Mouse (Mus musculus) frontal cortex, postnatal 10 days (tissue): Measurements from ENCODE around the gene Fam19a2.

Source experiments
- DNase-seq, 2 experiments: peaks; one replicate each; pipeline ENCODE4 v3.0.0; 2022; ENCODE audit warnings: low spot score in 2 of 2, mixed read lengths in 1 of 2

Fam19a2 gene

DNA sequence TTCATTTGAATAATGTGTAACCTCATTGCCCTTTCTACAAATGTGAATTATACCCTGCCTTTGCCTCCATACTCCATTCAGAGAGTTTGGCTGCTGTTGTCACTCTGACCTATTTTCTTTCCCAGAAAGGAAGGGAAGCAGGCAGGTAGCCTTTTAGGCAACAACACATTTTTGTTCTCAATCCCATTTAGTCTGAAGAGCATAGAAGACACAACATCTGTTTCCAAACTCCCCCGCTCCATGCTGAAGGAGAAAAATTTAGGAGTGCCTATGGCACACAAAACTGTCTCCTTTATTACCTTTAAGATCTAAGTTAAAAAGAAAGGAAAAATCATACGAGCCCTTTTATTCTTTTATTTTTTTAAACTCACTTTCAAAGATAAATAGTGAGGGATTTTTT, 446.9 kb downstream of the Fam19a2 start:
- no peak for DNase-seq

GRCm38 (mm10) chr10:123721952-123722460, 458.2 kb downstream of the Fam19a2 start:
- no peak for DNase-seq

DNA sequence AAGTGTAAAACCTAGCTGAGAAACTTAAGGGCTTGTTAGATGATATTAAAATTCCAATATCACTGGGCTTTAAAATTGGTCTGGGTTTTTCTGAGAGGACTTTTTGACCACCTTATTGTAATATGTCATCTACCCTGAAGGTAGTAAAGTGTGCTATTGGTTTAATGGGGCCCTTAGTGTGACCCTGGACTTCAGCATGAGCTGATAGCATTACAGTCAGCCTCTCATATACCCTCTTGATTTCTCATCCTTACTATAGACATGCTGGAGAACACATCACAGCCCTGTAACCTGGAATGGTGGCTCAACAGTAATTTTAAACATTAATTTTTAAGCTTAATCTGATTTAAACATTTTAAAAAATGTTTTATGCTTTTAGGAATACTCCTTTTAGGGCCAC, 459.8 kb downstream of the Fam19a2 start:
- DNase-seq: no peak

- DNase-seq: no peak
Observed at GRCm38 (mm10) chr10:123748317-123748716, 484.5 kb downstream of the Fam19a2 start.

DNA sequence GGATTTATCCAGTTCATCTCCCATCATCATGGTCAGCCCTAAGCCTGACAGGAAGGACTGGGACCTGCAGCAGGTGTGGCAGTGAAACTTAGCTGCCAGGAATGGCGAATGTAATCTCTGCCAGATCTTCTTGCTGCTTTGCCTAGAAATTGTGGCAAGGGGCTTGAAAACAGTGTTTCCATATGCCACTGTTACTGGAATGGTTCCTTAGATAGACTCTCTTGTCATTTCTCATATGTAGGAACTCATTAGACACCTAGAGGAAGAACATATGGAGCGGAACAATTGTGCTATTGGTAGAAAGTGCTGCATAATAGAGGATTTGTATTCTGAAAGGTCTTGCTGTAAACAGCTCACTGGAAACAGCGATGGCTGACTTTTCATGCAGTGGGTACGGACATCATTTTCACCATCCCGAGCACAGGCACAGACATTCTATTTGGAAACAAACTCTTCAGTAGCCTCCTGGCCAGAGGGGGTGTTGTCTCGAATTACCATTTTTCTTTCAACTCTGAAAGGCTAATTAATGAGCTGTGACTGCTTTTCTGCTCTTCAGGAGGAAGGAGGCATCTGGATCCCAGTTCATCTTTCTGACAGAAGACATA, 488.0 kb downstream of the Fam19a2 start:
- no peak for DNase-seq

GRCm38 (mm10) chr10:123752755-123753154, 489.0 kb downstream of the Fam19a2 start:
- no peak for DNase-seq

GRCm38 (mm10) chr10:123753996-123754395, 490.2 kb downstream of the Fam19a2 start:
- DNase-seq: no peak

- DNase-seq: no peak
Observed at GRCm38 (mm10) chr10:123789374-123789773, 525.6 kb downstream of the Fam19a2 start.
